In the genomic region with DNA sequence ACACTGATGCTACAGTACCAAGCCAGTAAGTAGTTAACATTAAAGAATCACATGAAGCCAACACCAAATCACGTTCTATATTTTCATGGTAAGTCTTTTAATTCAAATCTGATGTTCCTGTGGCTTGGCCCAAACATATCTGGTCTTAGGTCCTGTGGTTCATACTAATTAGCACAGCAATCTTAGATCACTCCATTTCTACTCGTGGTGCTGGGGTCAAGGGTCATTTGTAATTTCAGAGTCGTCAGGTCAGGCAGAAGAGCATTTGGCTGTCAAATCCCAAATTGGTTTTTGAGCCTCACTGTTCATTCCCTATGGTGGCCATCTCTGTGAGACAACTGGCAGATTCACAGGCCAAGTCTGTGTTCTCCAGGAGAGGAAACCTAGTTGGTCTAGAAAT, we compare ENCODE assay signal across 43 mouse cellular contexts. TPM values are rescaled to one million over a fixed set of nuclear protein-coding genes. Genes with fewer than 3 reads are reported as not detected.
"Had no signal": no experiment of that assay in that cellular context is flagged by ENCODE, and none has a peak within 500 bp of the region (broad histone marks: within the 10 kb centered on the region; RNA-seq: fewer than 3 reads in every experiment).

No protein-coding gene starts in this region.

- H3K4me1 ChIP-seq: intestine, embryonic 15.5 days had no signal

- H3K9ac ChIP-seq: heart, embryonic 12.5 days; heart, embryonic 13.5 days; heart, embryonic 15.5 days; hindbrain, embryonic 12.5 days; hindbrain, embryonic 13.5 days; hindbrain, embryonic 14.5 days; hindbrain, embryonic 15.5 days; intestine, embryonic 15.5 days; kidney, embryonic 15.5 days had no signal

- H3K9me3 ChIP-seq: heart, embryonic 10.5 days; heart, embryonic 13.5 days; heart, embryonic 15.5 days; hindbrain, embryonic 12.5 days; hindbrain, embryonic 13.5 days; hindbrain, embryonic 15.5 days; intestine, embryonic 15.5 days; kidney, embryonic 15.5 days had no signal

- H3K4me3 ChIP-seq: heart, adult 2 months; heart, embryonic 10.5 days; heart, embryonic 12.5 days; heart, embryonic 13.5 days; heart, embryonic 15.5 days; hindbrain, embryonic 10.5 days; hindbrain, embryonic 12.5 days; hindbrain, embryonic 13.5 days; hindbrain, embryonic 15.5 days; intestine, embryonic 15.5 days; kidney, embryonic 15.5 days; layer of hippocampus, adult 2 months had no signal

- H3K27ac ChIP-seq: heart, adult 2 months; heart, embryonic 10.5 days; heart, embryonic 13.5 days; heart, embryonic 15.5 days; hindbrain, embryonic 10.5 days; hindbrain, embryonic 12.5 days; hindbrain, embryonic 13.5 days; hindbrain, embryonic 14.5 days; hindbrain, embryonic 15.5 days; hindbrain, postnatal 0 days; intestine, embryonic 15.5 days; kidney, embryonic 15.5 days; kidney, postnatal 0 days; layer of hippocampus, adult 2 months had no signal

- ATAC-seq: hindbrain, embryonic 16.5 days; hindbrain, postnatal 0 days; inflammation-experienced regulatory T-cells, adult 6 months; intestine, embryonic 15.5 days; intestine, embryonic 16.5 days; intestine, postnatal 0 days had no signal

- H3K36me3 ChIP-seq: hindbrain, embryonic 12.5 days; hindbrain, embryonic 15.5 days; intestine, embryonic 15.5 days had no signal

- H3K4me2 ChIP-seq: heart, embryonic 11.5 days; heart, embryonic 12.5 days; heart, embryonic 13.5 days; heart, embryonic 15.5 days; hindbrain, embryonic 12.5 days; hindbrain, embryonic 13.5 days; hindbrain, embryonic 14.5 days; hindbrain, embryonic 15.5 days; intestine, embryonic 15.5 days; kidney, embryonic 15.5 days had no signal

- DNase-seq: heart, adult 2 months; heart, postnatal 10 days; heart, postnatal 14 days; heart, postnatal 36 days; heart, postnatal 4 days; kidney, adult 11 months; kidney, adult 18-20 months; kidney, adult 8-10 months; kidney, adult 9 months; kidney, postnatal 10 days; kidney, postnatal 14 days; kidney, postnatal 25 days; kidney, postnatal 4 days; layer of hippocampus, adult 9-11 months; layer of hippocampus, postnatal 36 days had no signal

- H3K27me3 ChIP-seq: heart, embryonic 12.5 days; heart, embryonic 13.5 days; heart, embryonic 15.5 days; hindbrain, embryonic 12.5 days; hindbrain, embryonic 15.5 days; intestine, embryonic 15.5 days; kidney, embryonic 15.5 days had no signal

RNA-seq across cellular contexts. Expression of a gene that starts 54.7 kb away (rescaled TPM):
- total RNA-seq: heart, postnatal 14 days; heart, postnatal 25 days; hematopoietic stem cell, adult 5-6 weeks had no signal
- polyA plus RNA-seq: heart, embryonic 11.5 days; heart, embryonic 12.5 days; heart, embryonic 13.5 days; heart, embryonic 14.5 days; heart, embryonic 15.5 days; heart, embryonic 16.5 days; heart, postnatal 0 days; inflammation-experienced regulatory T-cells, adult 6 months; intestine, embryonic 14.5 days; intestine, embryonic 15.5 days; intestine, embryonic 16.5 days; intestine, postnatal 0 days; kidney, embryonic 14.5 days; kidney, embryonic 15.5 days; kidney, embryonic 16.5 days; kidney, postnatal 0 days; large intestine, adult 2 months had no signal
